Mouse (Mus musculus) MEL (cell line): ENCODE results near the gene Lipo4. TPM values are rescaled to one million over a fixed set of nuclear protein-coding genes. Genes with fewer than 3 reads are reported as not detected.
"Not testable (repeated sequence)": the region's sequence is repeated elsewhere in the genome, so short reads cannot be mapped to it uniquely, and the experiment has no call there.

Source experiments
- DNase-seq: peaks from one replicate; pipeline ENCODE4 v3.0.0; 2011; ENCODE audit warnings: low read depth, low spot score
- H3K27ac ChIP-seq: 2 replicates; pipeline ENCODE4 v1.5.1; 2012; ENCODE audit warnings: low read depth, mild to moderate bottlenecking, control low read depth, low read length, moderate library complexity; ENCODE audit not compliant: control insufficient read depth
- H3K27me3 ChIP-seq, 2 experiments: fragments of 150-350 bp in 1 of 2; sonication (generic) in 1 of 2; 2 replicates each; pipeline ENCODE4 v1.6.1; 2012; ENCODE audit warnings: low read length in 2 of 2, mild to moderate bottlenecking in 2 of 2, improper control_type of control experiment in 1 of 2, moderate library complexity in 1 of 2; ENCODE audit not compliant: insufficient read depth in 2 of 2, control insufficient read depth in 1 of 2
- H3K36me3 ChIP-seq, 2 experiments: 2 replicates each; pipeline ENCODE4 v1.6.1; 2012 to 2014; ENCODE audit warnings: low read length in 2 of 2, improper control_type of control experiment in 1 of 2, inconsistent platforms in 1 of 2, mild to moderate bottlenecking in 1 of 2; ENCODE audit not compliant: insufficient read depth in 2 of 2, control insufficient read depth in 1 of 2
- H3K4me1 ChIP-seq, 2 experiments: fragments of 150-350 bp in 1 of 2; sonication (generic) in 1 of 2; 2 replicates each; pipeline ENCODE4 v1.6.1; 2012; ENCODE audit warnings: low read length in 2 of 2, improper control_type of control experiment in 1 of 2, mild to moderate bottlenecking in 1 of 2; ENCODE audit not compliant: insufficient read depth in 2 of 2, control insufficient read depth in 1 of 2
- H3K4me3 ChIP-seq, 2 experiments: fragments of 150-350 bp in 1 of 2; sonication (generic) in 1 of 2; 2 replicates each; pipeline ENCODE4 v1.5.1; 2012; ENCODE audit warnings: low read depth in 2 of 2, low read length in 2 of 2, mild to moderate bottlenecking in 2 of 2, moderate library complexity in 2 of 2, control low read depth in 1 of 2, improper control_type of control experiment in 1 of 2; ENCODE audit not compliant: control insufficient read depth in 1 of 2, insufficient read depth in 1 of 2
- H3K79me2 ChIP-seq: 2 replicates; pipeline ENCODE4 v1.6.1; 2012; ENCODE audit warnings: mild to moderate bottlenecking, low read length, moderate library complexity; ENCODE audit not compliant: control insufficient read depth, poor library complexity, insufficient read depth
- H3K9ac ChIP-seq: 2 replicates; pipeline ENCODE4 v1.6.1; 2012; ENCODE audit warnings: low read depth, mild to moderate bottlenecking, control low read depth, low read length, moderate library complexity; ENCODE audit not compliant: control insufficient read depth, poor library complexity, severe bottlenecking
- H3K9me3 ChIP-seq: fragments of 150-350 bp; sonication (generic); replicated peaks from 2 replicates; pipeline ENCODE4 v1.6.1; 2012; ENCODE audit warnings: mild to moderate bottlenecking, low read length, improper control_type of control experiment, moderate library complexity; ENCODE audit not compliant: insufficient read depth
- BHLHE40 ChIP-seq: IDR thresholded peaks from 2 replicates; pipeline ENCODE4 v1.6.1; 2012; ENCODE audit warnings: low read depth, mild to moderate bottlenecking, inconsistent platforms, low read length, improper control_type of control experiment, borderline replicate concordance
- CTCF ChIP-seq, 3 experiments: IDR thresholded peaks in 2 of 3; conservative IDR thresholded peaks in 1 of 3; 2 replicates each; pipeline ENCODE4 v1.5.1; 2011 to 2012; ENCODE audit warnings: low read length in 3 of 3, low read depth in 2 of 3, mild to moderate bottlenecking in 2 of 3, improper control_type of control experiment in 1 of 3, inconsistent platforms in 1 of 3, mixed read lengths in 1 of 3, moderate library complexity in 1 of 3; ENCODE audit not compliant: control insufficient read depth in 1 of 3, insufficient read depth in 1 of 3, poor library complexity in 1 of 3, severe bottlenecking in 1 of 3
- ELF1 ChIP-seq: IDR thresholded peaks from 2 replicates; pipeline ENCODE4 v1.6.1; 2014; ENCODE audit warnings: low read depth, mild to moderate bottlenecking, inconsistent platforms, low read length, improper control_type of control experiment, moderate library complexity
- GABPA ChIP-seq: IDR thresholded peaks from 2 replicates; pipeline ENCODE4 v1.6.1; 2012; ENCODE audit warnings: low read depth, mild to moderate bottlenecking, inconsistent platforms, low read length, improper control_type of control experiment, moderate library complexity
- KAT2A ChIP-seq: conservative IDR thresholded peaks from 2 replicates; pipeline ENCODE4 v1.6.1; 2012; ENCODE audit warnings: low read depth, low read length, improper control_type of control experiment, inconsistent platforms
- MAFK ChIP-seq: IDR thresholded peaks from 2 replicates; pipeline ENCODE4 v1.6.1; 2011; ENCODE audit warnings: low read depth, mild to moderate bottlenecking, low read length, improper control_type of control experiment, borderline replicate concordance
- MAX ChIP-seq: IDR thresholded peaks from 2 replicates; pipeline ENCODE4 v1.6.1; 2011; ENCODE audit warnings: low read length, improper control_type of control experiment
- MAZ ChIP-seq: IDR thresholded peaks from 2 replicates; pipeline ENCODE4 v1.6.1; 2012; ENCODE audit warnings: low read depth, mild to moderate bottlenecking, inconsistent platforms, low read length, improper control_type of control experiment
- MEF2A ChIP-seq: IDR thresholded peaks from 2 replicates; pipeline ENCODE4 v1.6.1; 2014; ENCODE audit warnings: low read depth, mild to moderate bottlenecking, inconsistent platforms, low read length, improper control_type of control experiment; ENCODE audit not compliant: poor library complexity, insufficient replicate concordance, severe bottlenecking; ENCODE audit errors: extremely low read depth
- NELFE ChIP-seq: IDR thresholded peaks from 2 replicates; pipeline ENCODE4 v1.6.1; 2011; ENCODE audit warnings: low read depth, low read length, improper control_type of control experiment
- POLR2A ChIP-seq, 2 experiments: IDR thresholded peaks; 2 replicates each; pipeline ENCODE4 v1.6.1; 2011 to 2012; ENCODE audit warnings: low read length in 2 of 2, mild to moderate bottlenecking in 2 of 2, control low read depth in 1 of 2, improper control_type of control experiment in 1 of 2, low read depth in 1 of 2, moderate library complexity in 1 of 2; ENCODE audit not compliant: control insufficient read depth in 1 of 2, insufficient read depth in 1 of 2, poor library complexity in 1 of 2
- POLR2AphosphoS5 ChIP-seq: IDR thresholded peaks from 2 replicates; pipeline ENCODE4 v1.6.1; 2012; ENCODE audit warnings: low read depth, borderline replicate concordance, mild to moderate bottlenecking, inconsistent platforms, low read length, moderate library complexity, mixed read lengths
- RAD21 ChIP-seq: IDR thresholded peaks from 2 replicates; pipeline ENCODE4 v1.6.1; 2011; ENCODE audit warnings: mild to moderate bottlenecking, low read depth, low read length, improper control_type of control experiment
- SIN3A ChIP-seq: IDR thresholded peaks from 2 replicates; pipeline ENCODE4 v1.6.1; 2012; ENCODE audit warnings: low read length, improper control_type of control experiment, inconsistent platforms
- SMC3 ChIP-seq: IDR thresholded peaks from 2 replicates; pipeline ENCODE4 v1.6.1; 2011; ENCODE audit warnings: low read depth, low read length, improper control_type of control experiment
- TBP ChIP-seq: IDR thresholded peaks from 2 replicates; pipeline ENCODE4 v1.8.0; 2011; ENCODE audit warnings: low read depth, low read length, improper control_type of control experiment
- UBTF ChIP-seq: IDR thresholded peaks from 2 replicates; pipeline ENCODE4 v1.6.1; 2012; ENCODE audit warnings: low read depth, mild to moderate bottlenecking, inconsistent platforms, low read length, improper control_type of control experiment, moderate library complexity, borderline replicate concordance; ENCODE audit not compliant: insufficient read depth
- USF2 ChIP-seq, 2 experiments: IDR thresholded peaks; 2 replicates each; pipeline ENCODE4 v1.6.1; 2011 to 2012; ENCODE audit warnings: improper control_type of control experiment in 2 of 2, low read length in 2 of 2, borderline replicate concordance in 1 of 2, inconsistent platforms in 1 of 2, low read depth in 1 of 2, mild to moderate bottlenecking in 1 of 2; ENCODE audit not compliant: insufficient read depth in 1 of 2
- ZMIZ1 ChIP-seq: IDR thresholded peaks from 2 replicates; pipeline ENCODE4 v1.6.1; 2012; ENCODE audit warnings: low read depth, mild to moderate bottlenecking, inconsistent platforms, low read length, improper control_type of control experiment, moderate library complexity
- ZNF384 ChIP-seq: IDR thresholded peaks from 2 replicates; pipeline ENCODE4 v1.6.1; 2012; ENCODE audit warnings: low read depth, mild to moderate bottlenecking, inconsistent platforms, low read length, improper control_type of control experiment
- polyA plus RNA-seq, 2 experiments: library from polyadenylated mRNA; stranded (reverse) in 1 of 2; unstranded in 1 of 2; fragments of >175 nt in 1 of 2; fragments of >200 nt in 1 of 2; gene quantifications; 2 replicates each; pipeline versions ENCODE4 v1.2.1 to v1.2.4; 2012; ENCODE audit warnings: low replicate concordance in 2 of 2, low read depth in 1 of 2; ENCODE audit not compliant: insufficient read length in 2 of 2, insufficient read depth in 1 of 2, missing spikeins in 1 of 2
- total RNA-seq: library from RNA; depleted of rRNA; stranded (reverse); fragments of 300-350 nt; gene quantifications from 2 replicates; pipeline ENCODE4 v1.2.3, GENCODE M21; 2012; rRNA removed

The Lipo4 gene
- not detected in 2 replicates for total RNA-seq
- polyA plus RNA-seq: not detected

- DNase-seq: no peak
- Histone ChIP-seq H3K4me1 (no peaks in the 10 kb centered on the region), H3K4me3 (no peak within 1 kb of the TSS), H3K36me3 (no peaks in the 10 kb centered on the region), H3K79me2 (no peaks in the 10 kb centered on the region), H3K9ac (no peak within 1 kb of the TSS), H3K27me3 (no peaks in the 10 kb centered on the region), H3K27ac (no peak within 1 kb of the TSS), H3K9me3 (no peaks in the 10 kb centered on the region)
- TF ChIP-seq POLR2A (IDR thresholded peaks at IDR 0.05; ENCODE audit: control insufficient read depth in 1 of 2, insufficient read depth in 1 of 2, low read depth in 1 of 2, low read length in 2 of 2, poor library complexity in 1 of 2) (no peak), ZMIZ1 (no peak), MAZ (no peak), BHLHE40 (no peak), ZNF384 (no peak), ELF1 (no peak), CTCF (IDR thresholded peaks at IDR 0.05 in 2 of 3, conservative IDR thresholded peaks at IDR 0.05 in 1 of 3; ENCODE audit: control insufficient read depth in 1 of 3, insufficient read depth in 1 of 3, low read depth in 2 of 3, low read length in 3 of 3, poor library complexity in 1 of 3, severe bottlenecking in 1 of 3) (no peak), MAFK (no peak), TBP (no peak), RAD21 (no peak), SIN3A (no peak), NELFE (no peak), POLR2AphosphoS5 (no peak), UBTF (no peak), MEF2A (no peak), MAX (no peak), GABPA (no peak), SMC3 (no peak), USF2 (IDR thresholded peaks at IDR 0.05; ENCODE audit: borderline replicate concordance in 1 of 2, insufficient read depth in 1 of 2, low read depth in 1 of 2, low read length in 2 of 2) (no peak), KAT2A (no peak)
Observed at GRCm38 (mm10) chr19:33517680-33518079, at the start of gene Lipo4. Gene Lipo4, minus strand, starts transcription at chr19:33517780.

DNA sequence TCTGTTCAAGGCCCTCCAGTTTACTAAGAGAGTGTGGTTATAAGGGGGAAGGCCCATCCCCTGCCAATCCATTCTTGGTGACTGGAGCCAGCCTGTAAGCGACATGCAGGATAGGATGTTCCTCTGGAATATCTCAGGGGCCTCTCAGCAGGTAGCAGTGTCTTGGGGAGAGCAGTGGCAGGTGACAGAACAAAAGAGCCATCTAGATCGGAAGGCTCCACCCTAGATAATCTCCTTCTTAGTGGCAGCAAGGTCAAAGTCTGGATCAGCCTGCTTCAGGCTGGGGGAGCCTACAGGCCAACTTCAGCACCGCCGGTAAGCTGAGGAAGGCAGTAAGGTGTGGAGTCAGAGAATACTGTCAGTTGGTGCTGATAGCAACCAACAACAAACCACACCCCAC lies 61.2 kb downstream of the Lipo4 start:
- peak; percentile 3 for DNase-seq
- H3K27me3 ChIP-seq: not testable (repeated sequence)

More for the DNA sequence above, 61.2 kb downstream of the Lipo4 start:
- H3K4me1 ChIP-seq, H3K36me3 ChIP-seq, H3K4me3 ChIP-seq, H3K79me2 ChIP-seq, H3K9me3 ChIP-seq, H3K9ac ChIP-seq, H3K27ac ChIP-seq: not testable (repeated sequence)
